Mouse (Mus musculus): ENCODE data around the gene Bcl3.

The Bcl3 gene

GRCm38 (mm10) chr7:19834055-19834454 is 11.5 kb upstream of the Bcl3 start:
- DNase-seq (ENCODE audit: low spot score): no peak

DNA sequence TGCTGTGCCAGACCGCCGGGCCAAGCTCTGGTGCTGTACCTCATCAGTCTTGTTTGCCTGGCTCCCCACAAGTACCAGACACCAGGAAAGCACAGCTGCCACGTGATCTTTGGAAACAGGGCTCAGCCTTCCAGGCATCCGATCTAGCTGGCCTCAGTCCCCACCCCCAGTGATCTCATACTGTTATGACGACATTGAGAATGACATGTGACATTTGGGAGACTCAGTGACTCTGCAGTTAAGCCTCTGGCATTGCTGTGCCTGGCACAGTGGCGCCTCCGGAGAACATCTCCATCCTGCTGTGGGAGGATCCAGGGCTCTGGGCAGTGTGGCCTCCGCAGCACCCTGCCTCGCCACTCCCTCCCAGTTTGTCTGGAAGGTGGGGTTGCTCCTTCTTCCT is 9.3 kb upstream of the Bcl3 start:
- peak; percentile 79 for DNase-seq (ENCODE audit: low spot score)

DNA sequence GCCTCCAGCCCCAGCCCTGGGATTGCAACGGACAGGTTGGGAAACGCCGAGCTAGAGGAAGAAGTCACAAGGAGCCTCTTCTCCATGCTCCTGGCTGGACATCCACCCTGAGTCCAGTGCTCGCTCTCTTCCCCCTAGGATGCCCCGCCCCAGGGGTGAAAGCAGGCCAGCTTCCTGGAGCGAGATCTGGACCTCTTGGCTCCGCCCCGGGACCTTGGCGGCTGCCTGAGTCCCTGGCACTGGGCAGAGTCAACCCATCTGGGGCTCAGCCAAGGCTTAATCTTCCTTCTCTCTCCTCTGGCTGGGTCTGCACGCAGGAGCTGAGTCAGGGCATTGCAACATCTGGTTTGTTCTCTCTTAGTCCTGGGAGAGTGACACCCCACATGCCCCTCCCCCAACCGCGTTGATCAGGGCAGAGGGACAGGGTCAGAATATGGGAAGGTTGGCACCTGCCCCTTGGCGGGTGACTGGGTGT is 8.1 kb upstream of the Bcl3 start:
- DNase-seq (ENCODE audit: low spot score): peak; percentile 82

- no peak for DNase-seq (ENCODE audit: low spot score)
Observed at GRCm38 (mm10) chr7:19829694-19830093, 7.1 kb upstream of the Bcl3 start.

DNA sequence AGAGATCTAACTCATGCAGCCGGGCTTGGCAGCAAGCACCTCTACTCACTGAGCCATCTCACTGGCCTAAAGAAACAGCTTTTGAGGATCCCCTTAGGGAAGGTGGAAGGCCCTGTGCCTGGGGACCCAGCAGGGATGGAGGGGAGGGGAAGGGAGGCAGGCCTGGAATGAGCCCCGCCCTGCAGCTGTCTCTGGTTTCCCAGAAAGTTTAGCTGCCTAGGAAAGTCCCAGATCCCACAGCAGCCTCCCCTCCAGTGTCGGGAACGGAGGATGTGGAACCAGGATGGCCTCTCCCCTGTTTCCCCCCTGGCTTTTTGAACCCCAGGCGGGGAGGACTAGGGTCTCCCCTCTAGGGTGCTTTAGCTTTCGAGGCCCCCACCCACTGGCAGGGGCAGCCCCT is 4.2 kb upstream of the Bcl3 start:
- DNase-seq (ENCODE audit: low spot score): no peak

- peak; percentile 74 for DNase-seq (ENCODE audit: low spot score)
Observed at GRCm38 (mm10) chr7:19824182-19824973, 1.8 kb upstream of the Bcl3 start.

- peak; percentile 30 for DNase-seq (ENCODE audit: low spot score)
Observed at GRCm38 (mm10) chr7:19823256-19824181, 949 bp upstream of the Bcl3 start.

DNA sequence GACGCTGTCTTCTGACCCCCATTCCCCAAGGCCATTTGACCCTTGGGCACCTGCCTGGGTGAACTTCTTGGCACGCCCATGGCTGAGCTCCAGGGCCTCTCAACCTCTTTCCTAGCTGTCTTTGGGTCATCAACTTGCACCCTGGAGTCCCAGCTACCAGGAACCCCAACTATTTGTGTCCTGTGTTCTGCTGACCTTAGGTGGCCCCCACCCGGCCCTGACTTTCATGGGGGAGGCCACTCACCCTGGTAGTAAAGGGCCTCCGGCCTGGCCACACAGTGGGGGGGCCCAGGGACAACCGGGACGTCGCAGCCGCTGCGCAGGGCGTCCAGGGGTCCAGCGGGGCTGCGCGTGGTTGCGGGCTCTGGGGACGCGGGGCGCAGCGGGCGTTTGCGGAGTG is 377 bp downstream of the Bcl3 start:
- DNase-seq (ENCODE audit: low spot score): no peak

DNA sequence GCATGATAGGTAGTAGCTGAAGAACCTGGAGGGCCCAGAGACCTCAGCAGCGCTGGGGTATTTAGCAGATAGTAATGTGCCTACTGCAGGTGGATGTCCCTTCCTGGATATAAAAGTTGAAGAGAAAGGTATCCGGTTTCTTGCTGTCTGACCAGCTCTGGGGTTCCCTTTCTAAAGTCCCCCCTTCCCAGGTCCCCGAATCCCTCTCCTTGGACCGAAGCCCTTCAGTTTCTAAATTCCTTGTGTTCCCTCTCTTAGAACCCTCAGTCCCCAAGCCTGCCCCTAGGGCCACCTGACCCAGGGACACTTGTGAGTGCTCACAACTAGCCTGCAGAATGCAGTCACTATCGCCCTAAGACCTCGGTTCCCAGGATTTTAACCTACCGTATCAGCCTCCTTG is 937 bp downstream of the Bcl3 start:
- no peak for DNase-seq (ENCODE audit: low spot score)

DNA sequence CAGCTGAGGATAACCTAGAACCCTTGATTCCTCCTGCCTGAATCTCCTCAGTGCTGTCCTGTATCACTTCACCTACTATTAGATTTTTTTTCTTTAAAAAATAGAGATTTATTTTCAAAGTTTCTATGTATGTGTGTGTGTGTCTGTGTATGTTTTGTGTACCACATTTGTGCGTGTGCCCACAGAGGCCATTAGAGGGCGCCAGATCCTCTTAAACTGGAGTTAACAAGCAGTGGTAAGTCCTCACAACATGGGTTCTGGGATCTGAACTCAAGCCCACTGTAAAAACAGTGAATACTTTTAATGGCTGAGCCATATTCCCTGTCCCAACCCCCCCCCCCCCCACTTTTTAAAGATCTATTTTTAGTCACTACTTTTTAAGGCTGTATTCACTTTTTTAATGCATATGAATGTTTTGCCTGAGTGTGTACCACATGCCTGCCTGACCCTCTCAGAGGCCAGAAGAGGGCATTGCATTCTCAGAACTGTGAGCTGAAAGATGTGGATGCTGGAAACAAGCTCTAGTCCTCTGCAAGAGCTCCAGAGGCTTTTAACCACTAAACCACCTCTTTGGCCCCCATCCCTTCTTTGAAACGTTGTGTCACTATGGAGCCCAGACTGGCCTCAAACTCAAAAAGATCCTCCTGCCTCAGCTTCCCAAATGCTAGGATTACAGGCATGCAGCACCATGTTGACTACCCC is 2.1 kb downstream of the Bcl3 start:
- no peak for DNase-seq (ENCODE audit: low spot score)

GRCm38 (mm10) chr7:19818875-19819274 is 3.7 kb downstream of the Bcl3 start:
- no peak for DNase-seq (ENCODE audit: low spot score)

DNA sequence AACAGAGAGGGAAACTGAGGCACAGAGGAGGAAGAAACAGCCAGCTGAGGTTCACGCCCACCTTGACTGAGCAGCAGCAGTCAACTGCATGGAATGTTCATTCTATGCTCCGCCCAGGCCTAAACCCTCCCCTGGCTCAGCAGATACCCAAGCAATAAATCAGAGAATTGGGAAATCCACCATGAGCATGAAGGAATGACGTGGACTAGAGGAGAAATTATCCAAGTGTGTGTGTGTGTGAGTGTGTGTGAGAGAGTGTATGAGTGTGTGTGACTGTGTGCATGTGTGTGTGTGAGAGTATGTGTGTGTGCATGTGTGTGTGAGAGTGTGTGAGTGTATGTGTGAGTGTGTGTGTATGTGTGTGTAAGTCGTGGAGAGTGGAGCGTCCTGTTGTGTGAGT is 4.1 kb downstream of the Bcl3 start:
- no peak for DNase-seq (ENCODE audit: low spot score)

DNA sequence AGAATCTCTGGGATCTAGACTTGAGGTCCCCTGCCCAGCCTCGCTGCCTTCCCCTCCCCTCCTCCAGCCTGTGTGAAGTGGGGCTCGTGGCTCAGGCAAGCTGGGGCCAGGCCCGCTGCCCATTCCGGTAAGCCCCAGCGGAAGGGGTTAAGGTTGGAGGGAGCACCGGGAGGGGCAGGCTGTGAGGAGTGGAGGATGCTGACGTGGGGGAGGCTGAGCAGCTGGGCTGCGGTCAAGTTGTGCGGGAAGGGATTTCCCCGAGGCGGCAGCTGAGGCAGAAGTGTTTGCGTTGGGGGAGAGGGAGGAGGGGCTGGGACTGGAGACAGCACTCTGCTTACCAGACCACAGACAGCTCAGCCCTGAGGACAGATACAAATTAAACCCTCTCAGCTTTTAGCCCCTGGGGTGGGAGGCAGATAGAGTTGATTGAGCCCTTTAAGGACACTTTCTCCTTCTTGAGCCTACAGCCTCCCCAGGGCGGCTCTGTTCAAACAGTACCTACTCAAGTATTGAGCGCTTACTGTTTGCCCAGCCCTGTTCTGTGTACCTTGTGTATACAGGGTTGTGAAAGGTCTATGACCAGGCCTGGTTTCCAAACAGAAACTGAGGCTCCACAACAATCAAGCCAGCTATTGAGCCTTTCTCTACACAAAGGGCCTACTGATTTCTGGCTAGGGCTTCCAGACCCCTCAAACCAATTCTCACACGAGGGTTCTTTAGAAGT is 5.0 kb downstream of the Bcl3 start:
- peak; percentile 41 for DNase-seq (ENCODE audit: low spot score)

DNA sequence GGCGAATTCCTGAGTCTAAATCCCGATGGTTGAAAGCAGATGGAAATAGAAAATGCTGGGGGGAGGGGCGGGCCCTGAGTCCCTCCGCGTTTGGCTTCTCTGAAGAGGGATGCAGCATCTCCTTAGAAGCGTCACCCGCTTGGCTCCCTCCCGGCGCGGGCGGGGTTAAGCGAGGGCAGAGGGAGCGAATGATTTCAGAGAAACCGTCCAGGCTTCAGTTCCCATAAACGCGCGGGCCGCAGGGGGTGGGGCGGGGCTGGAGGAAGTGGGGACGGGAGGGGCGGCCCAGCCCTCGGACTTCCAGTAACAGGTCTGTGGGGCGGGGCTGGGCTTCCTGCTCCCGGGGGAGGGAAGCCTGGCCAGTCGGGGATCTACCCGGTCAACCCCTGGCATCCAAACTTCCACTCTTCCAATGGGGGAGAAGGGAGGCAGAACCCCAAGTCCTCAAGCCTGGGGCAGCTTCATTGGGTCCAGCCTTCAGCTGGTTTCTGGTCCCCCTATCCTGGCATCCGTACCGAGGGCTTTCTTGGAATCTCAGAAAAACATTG is 6.3 kb downstream of the Bcl3 start:
- DNase-seq (ENCODE audit: low spot score): peak; percentile 73

DNA sequence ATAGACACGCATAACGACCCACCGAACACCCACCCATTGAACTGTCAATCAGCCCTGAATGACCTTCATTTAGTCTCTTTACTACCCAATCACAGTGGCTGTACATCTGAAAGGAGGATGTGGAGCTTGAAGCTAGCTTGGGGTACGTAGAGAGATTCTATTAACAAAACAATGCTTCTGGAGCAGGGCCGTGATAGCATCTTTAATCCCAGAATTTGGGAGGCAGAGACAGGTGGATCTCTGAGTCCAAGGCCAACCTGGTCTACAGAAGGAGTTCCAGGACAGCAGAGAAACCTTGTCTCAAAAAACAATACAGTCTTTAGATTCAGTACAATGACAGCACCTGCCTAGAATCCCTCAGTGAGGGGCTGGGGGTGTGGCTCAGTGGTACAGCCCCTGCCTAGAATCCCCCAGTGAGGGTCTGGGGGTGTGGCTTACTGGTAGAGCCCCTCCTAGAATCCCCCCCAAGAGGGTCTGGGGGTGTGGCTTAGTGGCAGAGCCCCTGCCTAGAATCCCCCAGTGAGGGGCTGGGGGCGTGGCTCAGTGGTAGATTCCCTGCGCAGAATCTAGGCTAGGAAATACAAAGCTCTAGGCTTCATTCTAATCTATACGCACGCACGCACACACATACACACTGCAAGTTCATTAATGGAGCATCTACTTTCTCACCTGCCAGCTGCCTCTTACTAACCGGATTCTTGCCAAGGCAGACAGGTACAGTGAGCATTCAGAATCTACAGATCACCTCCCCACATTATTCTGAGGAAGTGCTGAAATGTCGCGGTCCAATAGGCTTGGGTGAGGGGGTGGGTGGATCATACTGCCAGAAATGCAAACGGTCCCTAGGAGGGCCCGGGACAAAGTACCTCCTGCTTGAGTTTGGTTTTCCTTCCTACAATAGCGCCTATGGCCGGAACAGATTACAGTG is 7.0 kb downstream of the Bcl3 start:
- no peak for DNase-seq (ENCODE audit: low spot score)

DNA sequence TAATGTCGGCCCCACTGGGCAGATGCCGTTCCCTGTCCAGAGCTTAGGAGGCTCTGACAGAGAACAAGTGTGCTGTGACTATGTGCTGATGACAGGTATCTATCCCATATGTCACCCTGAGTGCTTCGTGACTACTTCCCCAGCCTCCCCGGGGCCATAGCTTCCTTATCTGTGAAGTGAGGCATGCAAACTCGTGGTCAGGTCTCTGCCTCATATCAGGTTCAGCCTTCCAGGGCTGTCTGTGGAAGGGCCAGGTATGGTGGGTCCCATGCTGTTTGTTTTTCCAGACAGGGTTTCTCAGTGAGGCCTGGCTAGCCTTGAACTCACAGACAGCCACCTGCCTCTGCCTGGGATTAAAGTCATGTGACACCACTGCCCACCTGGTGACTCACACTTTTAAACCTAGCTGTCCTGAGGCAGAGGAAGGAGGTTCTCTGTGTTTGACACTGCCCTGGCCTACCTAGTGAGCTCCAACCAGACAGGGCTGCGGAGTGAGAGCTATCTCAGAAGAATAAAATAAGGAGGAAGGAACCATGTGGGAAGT is 8.9 kb downstream of the Bcl3 start:
- no peak for DNase-seq (ENCODE audit: low spot score)

DNA sequence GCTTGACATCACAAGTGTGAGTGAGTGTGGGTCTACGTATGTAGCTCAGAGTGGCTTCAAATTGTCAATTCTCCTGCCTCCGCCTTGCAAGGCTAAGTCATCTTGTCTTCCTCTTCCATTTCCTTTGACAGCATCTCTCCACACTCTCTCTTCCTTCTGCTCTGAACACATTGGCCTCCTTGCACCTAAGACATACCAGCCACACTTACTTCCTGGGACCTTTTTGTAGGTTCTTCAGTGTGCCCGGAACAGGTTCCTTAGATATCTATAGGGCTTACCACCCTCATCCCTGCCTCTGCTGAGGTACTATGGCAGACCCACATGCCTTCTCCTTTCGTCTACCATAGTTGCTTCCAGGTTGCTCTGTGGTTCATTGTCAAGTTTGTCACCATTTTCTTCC is 9.4 kb downstream of the Bcl3 start:
- no peak for DNase-seq (ENCODE audit: low spot score)

DNA sequence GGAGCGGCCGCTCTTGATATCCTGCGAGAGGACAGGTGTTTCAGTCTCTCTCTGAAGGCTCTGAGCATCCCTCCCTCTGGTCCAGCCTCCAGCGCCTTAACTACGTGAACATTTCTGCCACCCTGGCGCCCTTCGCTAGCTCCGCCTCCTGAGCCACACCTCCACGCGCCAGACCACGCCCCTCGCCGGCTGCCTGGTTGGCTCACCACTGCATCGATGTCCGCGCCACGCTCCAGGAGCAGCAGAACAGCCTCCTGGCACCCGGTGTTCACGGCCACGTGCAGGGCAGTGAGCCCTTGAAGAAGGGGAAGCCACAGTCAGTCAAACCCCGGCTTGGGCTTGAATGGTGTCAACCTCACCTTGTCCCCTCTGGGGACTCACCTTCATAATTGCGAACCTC is 11.5 kb downstream of the Bcl3 start:
- no peak for DNase-seq (ENCODE audit: low spot score)

DNA sequence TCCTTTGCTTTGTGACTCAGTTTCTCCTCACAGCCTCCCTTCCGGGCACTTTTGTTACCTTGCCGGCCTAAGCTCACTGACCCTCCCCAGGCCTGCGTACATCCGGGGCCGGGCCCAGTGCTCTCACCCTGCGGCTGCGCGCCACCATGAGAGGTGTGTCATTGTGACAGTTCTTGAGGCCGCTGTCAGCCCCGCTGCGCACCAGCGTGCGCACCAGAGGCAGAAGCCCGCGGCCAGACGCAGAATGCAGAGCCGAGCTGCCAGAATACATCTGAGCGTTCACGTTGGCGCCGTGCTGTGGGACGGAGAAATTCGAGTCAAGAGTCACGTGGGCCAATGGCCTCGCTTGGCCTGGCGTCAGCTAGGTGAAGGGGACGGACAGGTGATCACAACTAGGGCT is 13.2 kb downstream of the Bcl3 start:
- DNase-seq (ENCODE audit: low spot score): no peak

- DNase-seq (ENCODE audit: low spot score): no peak
Observed at GRCm38 (mm10) chr7:19806356-19806969, 16.1 kb downstream of the Bcl3 start.

Data from MN1 (cell line).